Comparison of ENCODE assay signal across 21 mouse cellular contexts in the genomic region with DNA sequence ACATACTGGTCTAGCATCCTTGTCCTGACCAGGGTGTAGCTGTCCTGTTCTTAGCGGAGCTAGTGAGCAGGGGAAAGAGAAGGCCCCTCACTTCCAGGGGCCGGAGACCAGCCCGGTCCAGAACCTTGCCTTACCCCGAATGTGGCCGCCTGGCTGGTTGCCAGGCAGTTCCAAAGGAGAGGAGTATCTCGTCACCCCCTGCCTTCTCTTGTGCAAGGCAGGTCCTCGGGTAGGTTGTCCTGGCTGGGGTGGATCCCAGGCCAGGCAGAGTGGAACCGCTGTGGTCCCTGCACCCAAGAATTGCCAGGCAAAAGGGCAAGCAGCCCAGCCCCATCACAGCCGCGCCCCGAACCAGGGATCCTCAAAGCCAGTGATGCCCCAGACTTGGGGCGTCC. TPM values are rescaled to one million over a fixed set of nuclear protein-coding genes. Genes with fewer than 3 reads are reported as not detected.
A peak's percentile ranks its signal among the peaks of the same experiment; 100 is the strongest.
DNase-seq lines count a peak whose midpoint lies in the region; ATAC-seq and TF ChIP-seq lines count a peak whose summit lies in the region.
"Had no signal": no experiment of that assay in that cellular context is flagged by ENCODE, and none has a peak within 500 bp of the region (broad histone marks: within the 10 kb centered on the region; RNA-seq: fewer than 3 reads in every experiment).

No protein-coding gene starts in this region.

- no peak for TF ChIP-seq CTCF in E14TG2a.4 (conservative IDR thresholded peaks at IDR 0.05; ENCODE audit: low read length)

- H3K9me3 ChIP-seq in kidney, embryonic 16.5 days (ENCODE audit: low read length) = no peaks in the 10 kb centered on the region
- no peaks in the 10 kb centered on the region for H3K9me3 ChIP-seq in kidney, embryonic 15.5 days (replicated peaks)
- no peaks in the 10 kb centered on the region for H3K9me3 ChIP-seq in E14TG2a.4 (ENCODE audit: low read length)
- no peaks in the 10 kb centered on the region for H3K9me3 ChIP-seq in embryonic facial prominence, embryonic 15.5 days (replicated peaks)
- H3K9me3 ChIP-seq in midbrain, embryonic 16.5 days (replicated peaks; ENCODE audit: control insufficient read depth, low read length, poor library complexity, severe bottlenecking) = no peaks in the 10 kb centered on the region

- H3K9ac ChIP-seq in kidney, embryonic 16.5 days (replicated peaks; ENCODE audit: low read length) = no peak overlapping the region
- no peak overlapping the region for H3K9ac ChIP-seq in kidney, embryonic 15.5 days
- no peak overlapping the region for H3K9ac ChIP-seq in embryonic facial prominence, embryonic 15.5 days
- no peak overlapping the region for H3K9ac ChIP-seq in midbrain, embryonic 16.5 days (ENCODE audit: low read depth, low read length)
- H3K9ac ChIP-seq: liver, embryonic 14.5 days had no signal

- no peak overlapping the region for H3K4me3 ChIP-seq in kidney, embryonic 16.5 days (ENCODE audit: low read length)
- H3K4me3 ChIP-seq in kidney, embryonic 15.5 days (replicated peaks) = no peak overlapping the region
- H3K4me3 ChIP-seq in E14TG2a.4 (replicated peaks; ENCODE audit: low read length) = peak overlapping the region; percentile 72
- no peak overlapping the region for H3K4me3 ChIP-seq in embryonic facial prominence, embryonic 15.5 days (replicated peaks)
- no peak overlapping the region for H3K4me3 ChIP-seq in midbrain, embryonic 16.5 days (ENCODE audit: low read depth, low read length)
- H3K4me3 ChIP-seq: erythroblast, embryonic 14.5 days had no signal

- H3K36me3 ChIP-seq in kidney, embryonic 16.5 days (ENCODE audit: insufficient read depth, low read length) = no peaks in the 10 kb centered on the region
- H3K36me3 ChIP-seq in kidney, embryonic 15.5 days = no peaks in the 10 kb centered on the region
- no peaks in the 10 kb centered on the region for H3K36me3 ChIP-seq in E14TG2a.4 (ENCODE audit: insufficient read depth, low read length)
- H3K36me3 ChIP-seq in embryonic facial prominence, embryonic 15.5 days = no peaks in the 10 kb centered on the region
- H3K36me3 ChIP-seq in midbrain, embryonic 16.5 days (ENCODE audit: control insufficient read depth, insufficient read depth, low read length) = no peaks in the 10 kb centered on the region

- 78% methylated on average over 12 of the region's 12 CpGs for WGBS in kidney, embryonic 16.5 days
- 69% methylated on average over 12 of the region's 12 CpGs for WGBS in kidney, embryonic 15.5 days
- WGBS in embryonic facial prominence, embryonic 15.5 days = 66% methylated on average over 12 of the region's 12 CpGs
- 74% methylated on average over 12 of the region's 12 CpGs for WGBS in midbrain, embryonic 16.5 days

- intact Hi-C loops in gastrocnemius, postnatal 14 days (cut with DNase I; ENCODE audit: low total_unique reads) = no loop called here

- 0 out of 2 replicates have a peak, but pooled peaks cover 8% of the 10 kb centered on the region for H3K4me1 ChIP-seq in kidney, embryonic 16.5 days (ENCODE audit: insufficient read depth, low read length)
- peaks cover 21% of the 10 kb centered on the region for H3K4me1 ChIP-seq in kidney, embryonic 15.5 days
- H3K4me1 ChIP-seq in E14TG2a.4 (replicated peaks; ENCODE audit: low read depth, low read length) = peaks cover 27% of the 10 kb centered on the region
- peaks cover 16% of the 10 kb centered on the region for H3K4me1 ChIP-seq in embryonic facial prominence, embryonic 15.5 days
- peaks cover 4% of the 10 kb centered on the region; the same call in 1 of the 2 replicates for H3K4me1 ChIP-seq in midbrain, embryonic 16.5 days (ENCODE audit: control insufficient read depth, insufficient read depth, low read length)

- peak; percentile 31; the same call in 1 of the 2 replicates for ATAC-seq in kidney, embryonic 16.5 days (ENCODE audit: low FRiP score, low TSS enrichment)
- no peak for ATAC-seq in kidney, embryonic 15.5 days (replicated peaks; ENCODE audit: low FRiP score)
- ATAC-seq in embryonic facial prominence, embryonic 15.5 days (ENCODE audit: insufficient number of reproducible peaks, low FRiP score, low TSS enrichment, low read depth) = peak; percentile 51; the same call in 1 of the 2 replicates
- no peak for ATAC-seq in midbrain, embryonic 16.5 days
- ATAC-seq: forebrain, embryonic 16.5 days had no signal

- no peak overlapping the region for H3K27ac ChIP-seq in kidney, embryonic 16.5 days (ENCODE audit: low read length)
- no peak overlapping the region for H3K27ac ChIP-seq in kidney, embryonic 15.5 days
- H3K27ac ChIP-seq in embryonic facial prominence, embryonic 15.5 days (replicated peaks) = no peak overlapping the region
- no peak overlapping the region for H3K27ac ChIP-seq in midbrain, embryonic 16.5 days (ENCODE audit: low read length)
- H3K27ac ChIP-seq: liver, embryonic 14.5 days had no signal

- H3K4me2 ChIP-seq in kidney, embryonic 16.5 days (replicated peaks; ENCODE audit: low read depth, low read length) = no peak overlapping the region
- H3K4me2 ChIP-seq in kidney, embryonic 15.5 days = no peak overlapping the region; the same call in 1 of the 2 replicates
- no peak overlapping the region for H3K4me2 ChIP-seq in embryonic facial prominence, embryonic 15.5 days (replicated peaks)
- H3K4me2 ChIP-seq in midbrain, embryonic 16.5 days (ENCODE audit: low read length) = no peak overlapping the region

- no peaks in the 10 kb centered on the region for H3K27me3 ChIP-seq in kidney, embryonic 16.5 days (ENCODE audit: insufficient read depth, low read length)
- peaks cover 15% of the 10 kb centered on the region for H3K27me3 ChIP-seq in kidney, embryonic 15.5 days
- peaks cover 42% of the 10 kb centered on the region for H3K27me3 ChIP-seq in E14TG2a.4 (ENCODE audit: insufficient read depth, low read length)
- H3K27me3 ChIP-seq in embryonic facial prominence, embryonic 15.5 days = 0 out of 2 replicates have a peak, but pooled peaks cover 3% of the 10 kb centered on the region
- H3K27me3 ChIP-seq in midbrain, embryonic 16.5 days (ENCODE audit: control insufficient read depth, insufficient read depth, low read depth, low read length) = peaks cover 5% of the 10 kb centered on the region; the same call in 1 of the 2 replicates

- peak; percentile 17 for DNase-seq in gastrocnemius, postnatal 10 days
- no peak for DNase-seq in gastrocnemius, postnatal 14 days
- DNase-seq in layer of hippocampus, postnatal 10 days (ENCODE audit: low spot score in 2 of 2) = no peak
- DNase-seq: adrenal gland, adult 2 months; cerebellum, adult 8-10 months; kidney, postnatal 10 days; layer of hippocampus, adult 9-11 months; thymus, adult 18-20 months had no signal

RNA-seq across cellular contexts. Expression of gene Gpnmb, which starts 0.9 kb away (rescaled TPM):
- total RNA-seq in gastrocnemius, postnatal 10 days (2021) = 1 to 10 TPM; 1.8 to 2.4 TPM
- total RNA-seq in gastrocnemius, postnatal 14 days (2021) = 1 to 10 TPM in 1 of 2 experiments, under 1 TPM in 1; 0.78 to 1.2 TPM
- polyA plus RNA-seq in kidney, embryonic 16.5 days (2015; fragmentation: Nextera tagmentation; extraction: Ambion mirVana) = 0.26 and 0.39 TPM in 2 replicates
- 0.38 and 1.1 TPM in 2 replicates for polyA plus RNA-seq in kidney, embryonic 15.5 days (2015; fragmentation: Nextera tagmentation; extraction: Ambion mirVana)
- polyA plus RNA-seq in embryonic facial prominence, embryonic 15.5 days (2015; fragmentation: Nextera tagmentation; extraction: Ambion mirVana) = 2.9 and 4.0 TPM in 2 replicates
- total RNA-seq in layer of hippocampus, postnatal 10 days (2021) = under 1 TPM; 0.53 to 0.58 TPM
- 0.63 and 0.70 TPM in 2 replicates for polyA plus RNA-seq in midbrain, embryonic 16.5 days (2015; fragmentation: Nextera tagmentation; extraction: Ambion mirVana)
- total RNA-seq: hematopoietic stem cell, adult 5-6 weeks; monocyte, adult 5-6 weeks had no signal

RNA-seq across cellular contexts. Expression of gene Malsu1, which starts 36.3 kb away (rescaled TPM):
- 10 to 100 TPM; 50.7 to 56.9 TPM for total RNA-seq in gastrocnemius, postnatal 10 days (2021)
- 10 to 100 TPM; 39.1 to 40.3 TPM for total RNA-seq in gastrocnemius, postnatal 14 days (2021)
- polyA plus RNA-seq in kidney, embryonic 16.5 days (2015; fragmentation: Nextera tagmentation; extraction: Ambion mirVana) = 62.8 and 72.2 TPM in 2 replicates
- polyA plus RNA-seq in kidney, embryonic 15.5 days (2015; fragmentation: Nextera tagmentation; extraction: Ambion mirVana) = 77.6 and 79.6 TPM in 2 replicates
- 58.3 and 61.2 TPM in 2 replicates for polyA plus RNA-seq in embryonic facial prominence, embryonic 15.5 days (2015; fragmentation: Nextera tagmentation; extraction: Ambion mirVana)
- total RNA-seq in layer of hippocampus, postnatal 10 days (2021) = 10 to 100 TPM; 24.5 to 34.2 TPM
- 61.6 and 69.4 TPM in 2 replicates for polyA plus RNA-seq in midbrain, embryonic 16.5 days (2015; fragmentation: Nextera tagmentation; extraction: Ambion mirVana)

RNA-seq across cellular contexts. Expression of gene Svs1, which starts 50.6 kb away (rescaled TPM):
- total RNA-seq in gastrocnemius, postnatal 10 days (2021) = not detected
- total RNA-seq in gastrocnemius, postnatal 14 days (2021) = not detected
- polyA plus RNA-seq in kidney, embryonic 16.5 days (2015; fragmentation: Nextera tagmentation; extraction: Ambion mirVana) = not detected in 2 replicates
- not detected in 2 replicates for polyA plus RNA-seq in kidney, embryonic 15.5 days (2015; fragmentation: Nextera tagmentation; extraction: Ambion mirVana)
- polyA plus RNA-seq in embryonic facial prominence, embryonic 15.5 days (2015; fragmentation: Nextera tagmentation; extraction: Ambion mirVana) = not detected in 2 replicates
- not detected for total RNA-seq in layer of hippocampus, postnatal 10 days (2021)
- not detected in 2 replicates for polyA plus RNA-seq in midbrain, embryonic 16.5 days (2015; fragmentation: Nextera tagmentation; extraction: Ambion mirVana)
- total RNA-seq: adrenal gland, adult 2 months; gastrocnemius, adult 8-10 months; hematopoietic stem cell, adult 5-6 weeks; left cerebral cortex, postnatal 25 days; monocyte, adult 5-6 weeks had no signal
- polyA plus RNA-seq: adrenal gland, adult 2 months; erythroblast, embryonic 14.5 days; forebrain, embryonic 16.5 days; liver, embryonic 14.5 days; neural tube, embryonic 14.5 days had no signal

Comparison
In these comparisons a context has a peak if more than half of its experiments do, and no peak if none do; other contexts are left out.
1. ATAC-seq: peak in kidney, embryonic 16.5 days (single experiment) and embryonic facial prominence, embryonic 15.5 days (single experiment); none in kidney, embryonic 15.5 days (single experiment) and midbrain, embryonic 16.5 days (single experiment).